Mouse (Mus musculus) bone marrow, adult 2 months (tissue): ENCODE data around the gene Doc2g. TPM values are rescaled to one million over a fixed set of nuclear protein-coding genes. Genes with fewer than 3 reads are reported as not detected.
"Not testable (repeated sequence)": the region's sequence is repeated elsewhere in the genome, so short reads cannot be mapped to it uniquely, and the experiment has no call there.

Experiments used
- H3K27ac ChIP-seq: fragments of 200-500 bp; 2 replicates; pipeline ENCODE4 v1.5.1; 2012; ENCODE audit warnings: low read depth, mild to moderate bottlenecking, control low read depth, inconsistent platforms, low read length; ENCODE audit not compliant: control insufficient read depth, poor library complexity, insufficient read depth
- H3K4me1 ChIP-seq: fragments of 200-500 bp; 2 replicates; pipeline ENCODE4 v1.6.1; 2011; ENCODE audit warnings: low read length; ENCODE audit not compliant: control insufficient read depth, insufficient read depth
- H3K4me3 ChIP-seq: fragments of 200-500 bp; replicated peaks from 2 replicates; pipeline ENCODE3; 2011; ENCODE audit warnings: mild to moderate bottlenecking, low read depth, low read length, control low read depth; ENCODE audit not compliant: control insufficient read depth
- CTCF ChIP-seq: fragments of 200-500 bp; IDR thresholded peaks from 2 replicates; pipeline ENCODE4 v1.5.1; 2011; ENCODE audit warnings: low read length, control low read depth; ENCODE audit not compliant: control insufficient read depth, insufficient read depth
- POLR2A ChIP-seq: fragments of 200-500 bp; IDR thresholded peaks from 2 replicates; pipeline ENCODE4 v1.6.1; 2011; ENCODE audit warnings: low read depth, mild to moderate bottlenecking, control low read depth, low read length, borderline replicate concordance; ENCODE audit not compliant: control insufficient read depth
- WGBS: fragments of 180-500 bp; shearing (Covaris S2); methylation state at CpG from one replicate; pipeline ENCODE4 v1.1.7; 2018; 5-methylcytosine and 5-hydroxymethylcytosine counted together
- polyA plus RNA-seq: library from polyadenylated mRNA; stranded (reverse); fragments of >200 nt; gene quantifications from 2 replicates; pipeline ENCODE4 v1.2.4, GENCODE M21; 2011; ENCODE audit warnings: low replicate concordance; ENCODE audit not compliant: missing spikeins, insufficient read depth, insufficient read length

The Doc2g gene
- polyA plus RNA-seq, 1 experiment: 7.8 TPM

DNA sequence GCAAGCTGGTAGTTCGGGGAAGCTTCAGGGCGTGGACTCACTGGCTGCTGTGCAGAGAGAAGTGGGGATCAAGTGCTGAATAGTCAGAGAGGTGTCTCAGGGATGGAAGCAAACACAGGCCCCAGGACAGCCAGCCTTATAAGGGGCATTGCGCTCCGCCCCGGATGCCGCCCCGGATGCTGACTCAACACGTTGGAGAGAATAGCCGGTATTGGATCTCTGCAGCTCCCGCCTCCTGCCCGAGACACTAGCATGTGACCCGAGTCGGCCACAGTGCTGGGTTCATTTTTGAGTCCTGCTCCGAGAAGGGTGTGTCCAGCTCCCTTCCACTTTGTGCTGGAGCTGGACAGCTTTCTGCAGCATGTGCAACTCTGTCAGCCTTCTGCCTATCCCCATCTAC lies 39.0 kb downstream of the Doc2g start:
- 84% methylated on average over 14 of the region's 14 CpGs for WGBS
- TF ChIP-seq CTCF: no peak
- no peak for TF ChIP-seq POLR2A
- Histone ChIP-seq H3K4me1 (peaks cover 2% of the 10 kb centered on the region; the same call in 1 of the 2 replicates), H3K27ac (no peak overlapping the region), H3K4me3 (no peak overlapping the region)

DNA sequence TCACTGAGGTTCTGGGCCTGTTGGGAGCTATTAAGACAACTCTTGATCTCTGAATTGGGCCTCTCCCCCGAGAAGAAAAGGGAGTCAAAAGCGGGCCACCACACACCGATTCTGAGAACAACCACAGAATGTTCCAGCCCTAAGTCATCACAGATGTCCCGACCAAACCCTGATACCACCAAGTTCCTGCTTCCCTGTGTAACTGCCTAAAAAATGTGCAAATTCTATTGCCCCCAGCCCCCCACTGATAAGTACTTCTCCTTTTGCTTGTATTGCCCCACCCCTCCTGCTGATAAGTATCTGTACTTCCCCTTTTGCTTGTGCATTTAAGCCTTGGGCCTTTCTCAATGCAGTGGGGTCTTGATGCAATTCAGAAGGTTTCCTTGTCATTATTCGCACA lies 41.0 kb downstream of the Doc2g start:
- not testable (repeated sequence) for H3K27ac ChIP-seq, H3K4me3 ChIP-seq, H3K4me1 ChIP-seq
- WGBS: 41% methylated on average over 5 of the region's 5 CpGs

DNA sequence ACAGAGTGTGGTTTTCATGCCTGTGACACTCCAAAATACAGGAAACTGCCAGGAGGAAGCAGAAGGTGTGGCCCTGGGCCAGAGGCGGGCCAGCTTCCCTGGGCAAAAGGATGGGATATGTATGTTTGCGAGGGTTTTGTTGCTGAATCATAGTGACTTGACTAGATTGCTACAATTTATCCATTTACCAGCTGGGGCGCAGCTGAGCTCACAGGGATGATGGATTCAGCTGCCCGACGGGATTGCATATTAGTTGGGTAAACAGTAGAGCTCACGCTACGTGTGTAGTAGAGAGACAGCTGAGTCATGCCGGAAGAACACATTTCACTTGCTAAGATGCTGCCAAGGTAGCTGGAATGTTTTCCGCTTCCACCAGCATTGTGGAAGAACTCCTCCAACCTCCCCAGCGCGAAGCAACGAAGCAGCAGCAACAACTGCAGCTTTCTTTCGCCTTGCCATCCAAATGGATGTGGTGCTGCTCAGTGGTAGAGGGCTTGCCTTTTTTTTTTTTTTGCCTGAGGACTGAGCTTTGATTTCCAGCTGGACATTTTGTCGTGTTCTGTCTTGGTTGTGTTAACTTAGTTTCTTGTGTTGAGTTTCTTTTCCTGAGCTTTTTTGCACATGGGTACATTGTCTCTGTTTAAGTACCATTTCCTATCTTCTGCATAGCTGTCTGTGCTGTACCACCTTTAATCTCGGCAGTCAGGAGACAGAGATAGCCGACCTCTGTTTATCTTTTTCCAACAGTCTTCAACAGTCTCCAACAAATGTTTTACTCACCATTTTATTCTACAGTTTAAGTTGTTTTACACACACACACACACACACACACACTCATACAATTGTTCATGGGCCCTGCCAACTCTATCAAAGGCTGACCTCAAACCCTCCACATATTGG lies 43.1 kb downstream of the Doc2g start, which contains the start of gene Gstp2:
Gstp2 (minus strand) TSS at position 58 of the 900 bp plus-strand sequence.
- TF ChIP-seq POLR2A (no peak), CTCF (no peak)
- Histone ChIP-seq H3K27ac (peak within 1 kb of the TSS; percentile 81), H3K4me1 (peaks cover 2% of the 10 kb centered on the region; the same call in 1 of the 2 replicates), H3K4me3 (no peak within 1 kb of the TSS)
- 48% methylated on average over 16 of the region's 16 CpGs for WGBS

DNA sequence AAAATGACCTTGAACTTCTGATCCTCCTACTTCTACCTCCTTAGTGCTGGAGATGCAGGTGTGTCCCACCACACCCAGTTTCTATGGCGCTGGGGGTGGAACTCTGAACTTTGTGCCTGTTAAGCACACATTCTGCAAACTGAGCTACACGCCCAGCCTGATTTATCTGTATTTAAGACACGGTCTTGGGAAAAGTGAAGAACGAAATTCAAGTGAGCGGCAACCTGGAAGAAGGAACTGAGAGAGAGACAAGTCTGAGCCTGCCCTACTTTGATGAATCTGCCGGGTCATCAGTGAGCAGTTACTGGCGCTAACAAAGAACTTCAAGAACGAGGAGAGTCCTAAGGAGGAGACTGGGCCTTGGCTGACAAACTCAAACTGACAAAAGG lies 43.7 kb downstream of the Doc2g start:
- H3K4me3 ChIP-seq: no peak overlapping the region
- H3K27ac ChIP-seq: peak overlapping the region; percentile 57
- TF ChIP-seq POLR2A (no peak), CTCF (no peak)
- H3K4me1 ChIP-seq: peaks cover 2% of the 10 kb centered on the region; the same call in 1 of the 2 replicates
- 67% methylated on average over 8 of the region's 8 CpGs for WGBS

DNA sequence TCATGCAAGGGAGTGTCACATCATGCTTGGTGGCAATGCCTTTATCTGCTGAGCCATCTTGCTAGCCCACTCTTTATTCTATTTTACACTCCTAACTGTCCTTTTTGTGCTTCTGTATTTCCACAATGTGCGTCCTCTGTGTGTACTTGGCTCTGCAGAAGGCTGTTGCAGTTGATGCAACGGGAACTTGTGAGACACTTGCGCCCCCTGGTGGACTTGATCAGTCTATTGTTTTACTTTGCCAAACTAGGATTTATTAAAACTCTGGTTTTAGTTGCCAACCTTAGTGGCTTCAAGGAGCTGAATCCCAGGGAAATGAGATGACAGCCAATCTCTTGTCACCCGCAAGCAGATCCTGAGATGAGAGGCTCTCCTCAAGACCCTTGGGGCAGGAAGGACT lies 44.7 kb downstream of the Doc2g start:
- Histone ChIP-seq H3K27ac (no peak overlapping the region), H3K4me3 (no peak overlapping the region), H3K4me1 (peaks cover 2% of the 10 kb centered on the region; the same call in 1 of the 2 replicates)
- 14% methylated on average over 4 of the region's 4 CpGs for WGBS
- TF ChIP-seq POLR2A: no peak
- TF ChIP-seq CTCF: peak; percentile 83

DNA sequence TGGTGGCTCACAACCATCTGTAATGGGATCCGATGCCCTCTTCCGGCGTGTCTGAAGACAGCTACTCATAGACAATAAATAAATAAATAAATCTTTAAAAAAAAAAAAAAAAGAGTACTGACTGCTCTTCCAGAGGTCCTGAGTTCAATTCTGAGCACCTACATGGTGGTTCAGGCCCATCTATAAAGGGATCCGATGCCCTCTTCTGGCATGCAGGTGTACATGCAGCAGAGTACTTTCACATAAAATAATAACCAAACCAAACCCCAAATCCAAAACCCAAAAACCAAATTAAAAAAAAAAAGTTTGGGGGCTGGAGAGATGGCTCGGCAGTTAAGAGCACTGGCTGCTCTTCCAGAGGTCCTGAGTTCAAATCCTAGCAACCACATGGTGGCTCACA lies 46.0 kb downstream of the Doc2g start:
- WGBS: 74% methylated on average over 5 of the region's 5 CpGs
- H3K4me3 ChIP-seq, H3K27ac ChIP-seq, H3K4me1 ChIP-seq: not testable (repeated sequence)

DNA sequence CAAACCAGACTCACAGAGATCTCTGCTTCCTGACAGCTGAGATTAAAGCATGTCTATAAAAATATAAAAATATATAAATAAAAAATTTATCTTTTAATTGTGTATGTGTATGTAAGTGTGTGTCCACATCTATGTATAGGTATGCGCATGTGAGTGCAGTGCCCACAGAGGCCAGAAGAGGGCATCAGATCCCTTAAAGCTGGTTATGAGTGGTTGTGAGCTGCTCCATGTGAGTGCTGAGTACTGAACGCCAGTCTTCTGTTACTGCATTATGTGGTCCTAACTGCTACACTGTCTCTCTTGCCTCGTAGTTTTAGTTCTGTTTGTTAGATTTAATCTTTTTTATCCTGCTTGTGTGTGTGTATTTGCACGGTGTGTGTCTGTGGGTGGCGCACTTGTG lies 47.9 kb downstream of the Doc2g start:
- Histone ChIP-seq H3K4me1 (peaks cover 2% of the 10 kb centered on the region; the same call in 1 of the 2 replicates), H3K4me3 (no peak overlapping the region), H3K27ac (no peak overlapping the region)
- peak; percentile 17; the same call in 1 of the 2 replicates for TF ChIP-seq CTCF
- no peak for TF ChIP-seq POLR2A
- 95% methylated on average over 5 of the region's 5 CpGs for WGBS

DNA sequence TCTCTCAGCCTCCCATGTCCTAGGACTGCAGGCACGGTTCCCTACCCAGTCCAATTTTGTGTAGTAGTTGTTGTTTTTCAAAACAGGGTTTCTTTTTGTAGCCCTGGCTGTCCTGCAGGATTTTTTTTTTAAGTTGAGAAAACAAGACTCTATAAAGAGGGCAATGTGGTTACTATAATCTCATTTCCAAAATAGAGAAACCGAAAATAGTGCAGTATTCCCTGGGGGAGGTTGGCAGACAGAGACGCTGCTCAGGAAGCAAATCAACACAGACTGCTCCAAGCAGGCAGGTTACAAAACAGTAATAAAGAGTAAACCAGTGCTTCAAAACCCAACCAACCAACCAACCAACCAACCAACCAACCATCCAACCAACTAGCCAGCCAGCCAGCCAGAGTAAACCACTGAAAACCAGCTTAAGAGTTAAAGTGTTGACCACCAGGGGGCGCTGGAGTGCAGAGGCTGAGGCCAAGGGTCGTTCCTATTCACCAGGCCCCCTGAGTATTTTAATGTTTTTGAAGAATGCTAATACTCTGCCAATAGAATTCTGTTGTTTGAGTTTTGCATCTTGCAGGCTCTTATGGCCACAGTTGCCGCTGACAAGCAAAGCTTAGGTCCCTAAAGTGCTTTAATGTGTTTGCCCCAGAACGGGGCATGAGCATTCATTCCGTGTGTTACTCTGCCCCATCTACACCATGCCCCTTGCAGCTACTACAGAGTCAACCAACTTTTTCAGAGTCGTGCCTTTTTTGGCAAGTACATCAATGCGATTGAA lies 48.8 kb downstream of the Doc2g start:
- Histone ChIP-seq H3K4me1 (no peaks in the 10 kb centered on the region), H3K4me3 (no peak overlapping the region), H3K27ac (no peak overlapping the region)
- no peak for TF ChIP-seq POLR2A
- peak; percentile 83 for TF ChIP-seq CTCF
- WGBS: 50% methylated on average over 10 of the region's 10 CpGs

DNA sequence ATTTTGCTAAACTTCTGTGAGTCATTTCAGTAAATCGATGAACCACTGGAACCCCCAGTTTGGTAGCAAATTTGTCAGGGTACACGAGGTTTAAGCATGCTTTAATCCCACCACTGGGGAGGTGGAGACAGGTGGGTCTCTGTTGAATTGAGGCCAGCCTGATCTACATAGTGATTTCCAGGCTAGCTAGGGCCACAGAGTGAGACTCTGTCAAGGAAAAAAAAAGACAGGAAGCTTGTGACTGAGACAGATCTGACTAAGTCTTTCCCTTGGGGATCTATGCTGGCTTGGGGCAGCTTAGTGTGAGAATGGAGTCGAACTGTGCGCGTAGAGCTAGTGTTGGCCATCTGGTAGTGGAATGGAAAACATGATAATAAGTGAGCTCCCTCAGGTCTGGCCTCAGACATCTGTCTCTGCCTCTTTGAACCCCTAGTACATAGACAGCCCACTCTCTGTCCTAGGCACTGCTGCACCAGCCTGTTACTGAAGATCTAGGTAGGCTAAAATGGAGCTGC lies 49.5 kb downstream of the Doc2g start:
- no peak overlapping the region for H3K27ac ChIP-seq
- 63% methylated on average over 5 of the region's 5 CpGs for WGBS

More for the DNA sequence above, 49.5 kb downstream of the Doc2g start:
- TF ChIP-seq POLR2A (no peak), CTCF (no peak)
- Histone ChIP-seq H3K4me1 (no peaks in the 10 kb centered on the region), H3K4me3 (no peak overlapping the region)
